Mouse (Mus musculus): ENCODE data around the gene Myoc.

DNA sequence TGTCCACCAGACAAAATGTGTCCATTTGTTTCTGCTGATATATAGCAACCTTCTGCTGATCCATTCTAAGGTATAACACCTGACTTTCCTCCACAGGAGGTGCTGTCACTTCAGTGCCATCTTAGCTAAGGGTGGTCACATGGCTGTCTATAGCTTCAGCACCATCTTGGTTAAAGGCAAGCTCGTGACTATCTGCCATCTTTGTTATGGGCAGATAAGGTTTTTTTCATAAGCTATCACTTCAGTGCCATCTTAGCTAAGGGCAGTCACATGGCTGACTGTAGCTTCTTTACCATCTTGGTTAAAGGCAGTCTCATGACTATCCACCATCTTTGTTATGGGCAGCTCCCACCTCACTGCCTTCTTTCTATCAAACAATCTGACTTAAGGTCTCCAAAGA is 23.4 kb upstream of the Myoc start:
- TF ChIP-seq EP300 (optimal IDR thresholded peaks at IDR 0.05): no peak
- no peak for TF ChIP-seq CTCF (IDR thresholded peaks at IDR 0.05; ENCODE audit: low read depth)

All from stomach, postnatal 0 days (tissue).